Mouse (Mus musculus): Measurements from ENCODE around the gene Ppp5c.

Gene Ppp5c

DNA sequence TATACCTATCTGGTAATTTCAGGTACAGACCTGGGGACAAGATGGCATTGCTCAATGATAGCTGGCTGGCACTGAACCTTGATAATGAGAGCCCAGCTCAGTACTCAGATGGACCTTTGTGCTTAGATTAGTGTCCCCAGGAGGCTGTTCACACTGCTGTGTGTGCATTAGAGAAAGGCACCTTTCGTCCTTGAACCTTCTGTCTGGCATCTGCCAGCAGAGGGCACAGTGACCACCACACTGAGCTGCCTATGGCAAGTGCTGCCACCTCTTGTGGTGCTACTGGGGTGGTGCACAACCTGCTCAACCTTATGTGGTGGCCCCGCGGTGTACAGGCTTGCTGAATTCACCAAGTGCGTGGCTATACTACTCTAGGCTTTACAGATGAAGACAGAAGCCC, 20.4 kb downstream of the Ppp5c start:
- peak; percentile 67; the same call in 1 of the 2 replicates for TF ChIP-seq GATA4 (IDR thresholded peaks at IDR 0.05; ENCODE audit: insufficient replicate concordance, low read length)

DNA sequence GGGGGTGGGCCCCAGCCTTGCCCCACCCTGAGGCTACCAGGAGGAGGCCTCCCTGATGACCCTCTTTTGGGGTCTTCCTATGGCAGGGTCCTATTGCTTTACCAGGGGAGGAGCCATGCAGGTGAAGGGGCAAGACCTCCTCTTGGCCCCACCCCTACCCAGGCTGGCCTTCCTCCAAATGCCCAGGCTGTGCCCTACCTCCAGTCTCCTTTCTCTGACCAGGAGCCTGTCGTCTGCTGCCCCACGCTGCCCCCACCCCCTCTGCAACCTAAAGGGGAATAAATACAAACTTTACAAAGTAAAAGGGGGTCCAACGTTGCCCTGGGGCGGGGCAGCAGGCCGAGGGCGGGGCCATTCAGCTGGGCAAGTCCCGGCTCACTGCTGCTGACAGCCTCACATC, 23.0 kb downstream of the Ppp5c start:
- TF ChIP-seq GATA4 (IDR thresholded peaks at IDR 0.05; ENCODE audit: insufficient replicate concordance, low read length) = no peak

DNA sequence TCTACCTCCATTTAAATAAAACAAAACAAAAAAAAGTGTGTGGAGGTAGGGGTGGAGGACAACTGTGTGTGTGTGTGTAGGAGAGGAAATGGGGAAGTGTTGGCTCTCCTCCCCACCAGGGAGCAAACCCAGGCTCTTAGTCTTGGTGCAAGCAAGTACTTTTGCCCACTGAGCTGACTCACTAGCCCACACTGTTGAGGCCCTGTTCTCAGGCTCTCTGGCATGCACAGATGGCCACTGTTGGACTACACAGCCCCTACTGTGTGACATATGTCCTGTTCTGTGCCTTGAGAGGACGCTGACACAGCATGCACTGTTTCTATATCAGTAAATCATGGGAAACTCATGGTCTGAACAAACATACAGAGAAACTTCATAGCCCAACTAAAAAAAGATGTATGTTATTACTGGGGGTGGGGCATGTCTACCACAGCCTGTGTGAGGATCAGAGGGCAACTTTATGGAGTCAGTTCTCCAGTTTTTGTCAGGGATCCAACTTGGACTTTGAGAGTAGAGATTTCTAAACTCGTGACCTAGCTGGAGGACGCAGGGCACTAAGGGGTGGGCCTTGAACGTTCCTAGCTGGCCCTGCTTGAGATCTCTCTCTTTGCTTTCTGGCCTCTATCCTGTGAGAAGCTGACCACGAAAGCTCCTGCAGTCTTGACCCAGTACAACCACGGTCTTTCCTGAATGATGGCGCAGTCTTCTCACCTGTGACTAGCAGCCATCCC, 24.3 kb downstream of the Ppp5c start:
- TF ChIP-seq GATA4 (IDR thresholded peaks at IDR 0.05; ENCODE audit: insufficient replicate concordance, low read length) = no peak

DNA sequence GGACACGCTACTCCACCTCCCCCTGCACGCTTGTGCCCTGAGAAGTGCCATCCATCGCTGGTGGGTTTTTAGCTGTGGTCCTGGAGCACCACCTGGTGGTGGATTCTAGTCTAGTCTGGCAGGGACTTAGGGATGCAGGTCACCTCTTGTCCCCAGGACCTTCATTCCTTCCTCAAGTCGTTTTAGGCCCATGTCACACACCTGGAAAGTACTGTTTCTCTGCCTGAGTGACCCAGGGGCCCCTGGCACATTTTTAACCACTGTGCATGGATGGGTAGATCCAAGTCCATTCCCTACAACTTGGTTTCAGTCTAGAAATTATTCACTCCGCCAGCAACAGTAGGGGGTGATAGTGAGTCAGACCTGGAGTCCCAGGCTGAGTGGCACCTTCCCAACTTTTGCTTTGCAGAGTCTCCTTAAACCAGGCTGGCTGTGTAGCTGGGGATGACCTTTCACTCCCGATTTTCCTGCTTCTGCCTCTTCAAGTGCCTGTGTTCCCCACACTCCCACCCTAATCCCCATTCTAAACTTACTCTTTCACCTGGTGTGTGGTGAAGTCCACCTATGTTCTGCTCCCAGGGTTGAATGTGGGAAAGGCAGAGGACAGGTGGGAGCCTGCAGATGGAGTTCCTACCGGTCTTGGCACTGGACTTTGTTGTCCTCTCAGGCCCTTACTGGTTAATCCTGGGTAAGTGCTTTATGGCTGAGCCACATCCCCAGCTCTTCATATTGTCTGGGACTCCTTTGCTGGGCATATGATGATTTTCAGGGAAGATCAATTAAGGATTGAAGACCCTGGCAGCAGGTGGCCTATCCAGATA, 25.1 kb downstream of the Ppp5c start:
- no peak for TF ChIP-seq GATA4 (IDR thresholded peaks at IDR 0.05; ENCODE audit: insufficient replicate concordance, low read length)

DNA sequence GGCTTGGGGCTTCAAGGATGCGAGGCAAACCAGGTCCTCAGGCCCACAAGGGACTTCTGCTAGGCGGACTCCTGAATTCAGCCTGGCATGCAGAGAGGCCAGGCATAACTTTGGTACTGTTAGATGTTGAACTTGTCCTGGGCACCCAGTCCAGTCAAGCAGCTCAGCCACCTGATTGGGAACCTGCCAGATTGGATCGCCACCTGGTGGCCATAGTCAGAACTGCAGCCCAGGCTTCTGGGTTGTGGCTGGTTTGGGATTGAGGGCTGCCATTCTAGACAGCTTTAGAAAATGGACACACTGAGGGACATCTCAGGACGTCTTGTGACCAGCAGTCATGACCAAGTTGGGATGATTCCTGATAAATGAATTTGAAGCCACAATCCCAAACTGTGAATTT, 28.1 kb downstream of the Ppp5c start:
- TF ChIP-seq GATA4 (IDR thresholded peaks at IDR 0.05; ENCODE audit: insufficient replicate concordance, low read length) = no peak

DNA sequence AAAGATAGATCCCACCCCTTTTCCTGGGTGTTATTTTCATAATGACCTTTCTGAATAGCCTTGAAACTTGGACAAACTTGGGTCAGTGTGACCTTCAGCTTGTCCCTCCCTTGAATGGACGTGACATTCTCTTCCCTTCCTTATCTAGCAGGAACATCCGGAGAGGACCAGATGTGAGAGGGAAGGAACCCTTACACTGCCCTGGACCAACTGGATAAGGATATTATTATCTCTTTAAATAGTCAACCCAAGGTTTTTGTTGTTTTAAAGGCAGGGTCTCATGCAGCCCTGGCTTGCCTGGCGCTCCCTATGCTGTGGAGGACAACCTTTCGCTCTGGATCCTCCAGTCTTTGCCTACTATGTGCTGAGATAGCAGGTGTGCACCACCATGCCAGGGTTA, 28.5 kb downstream of the Ppp5c start:
- peak; percentile 71; the same call in 1 of the 2 replicates for TF ChIP-seq GATA4 (IDR thresholded peaks at IDR 0.05; ENCODE audit: insufficient replicate concordance, low read length)

DNA sequence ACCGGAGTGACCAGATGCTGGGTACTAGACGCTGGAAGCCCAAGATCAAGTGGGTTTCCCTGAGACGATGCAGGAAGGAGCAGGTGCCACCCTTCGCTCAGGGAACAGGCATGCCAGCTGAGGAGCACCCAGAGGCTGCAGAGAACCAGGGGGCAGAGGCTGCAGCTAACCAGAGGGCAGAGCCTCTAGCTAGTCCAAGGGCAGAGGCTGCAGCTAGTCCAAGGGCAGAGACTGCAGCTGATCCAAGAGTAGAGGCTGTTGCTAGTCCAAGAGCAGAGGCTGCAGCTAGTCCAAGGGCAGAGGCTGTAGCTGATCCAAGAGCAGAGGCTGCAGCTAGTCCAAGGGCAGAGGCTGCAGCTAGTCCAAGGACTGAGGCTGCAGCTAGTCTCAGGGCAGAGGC, 32.4 kb downstream of the Ppp5c start:
- TF ChIP-seq GATA4 (IDR thresholded peaks at IDR 0.05; ENCODE audit: insufficient replicate concordance, low read length) = no peak

DNA sequence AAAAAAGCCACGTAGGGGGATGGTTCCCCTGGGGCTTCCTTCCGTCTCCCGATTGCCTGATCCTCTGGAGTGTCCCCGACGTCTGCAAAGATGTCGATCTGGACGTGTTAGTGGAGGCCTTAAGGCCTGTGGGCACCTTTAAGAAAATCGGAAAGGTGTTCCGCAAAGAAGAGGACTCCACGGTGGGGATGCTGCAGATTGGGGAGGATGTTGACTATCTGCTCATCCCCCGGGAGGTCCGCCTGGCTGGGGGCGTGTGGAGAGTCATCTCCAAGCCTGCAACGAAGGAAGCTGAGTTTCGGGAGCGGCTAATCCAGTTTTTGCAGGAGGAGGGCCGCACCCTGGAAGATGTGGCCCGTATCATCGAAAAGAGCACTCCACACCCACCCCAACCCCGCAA, 33.3 kb downstream of the Ppp5c start:
- TF ChIP-seq GATA4 (IDR thresholded peaks at IDR 0.05; ENCODE audit: insufficient replicate concordance, low read length) = no peak

DNA sequence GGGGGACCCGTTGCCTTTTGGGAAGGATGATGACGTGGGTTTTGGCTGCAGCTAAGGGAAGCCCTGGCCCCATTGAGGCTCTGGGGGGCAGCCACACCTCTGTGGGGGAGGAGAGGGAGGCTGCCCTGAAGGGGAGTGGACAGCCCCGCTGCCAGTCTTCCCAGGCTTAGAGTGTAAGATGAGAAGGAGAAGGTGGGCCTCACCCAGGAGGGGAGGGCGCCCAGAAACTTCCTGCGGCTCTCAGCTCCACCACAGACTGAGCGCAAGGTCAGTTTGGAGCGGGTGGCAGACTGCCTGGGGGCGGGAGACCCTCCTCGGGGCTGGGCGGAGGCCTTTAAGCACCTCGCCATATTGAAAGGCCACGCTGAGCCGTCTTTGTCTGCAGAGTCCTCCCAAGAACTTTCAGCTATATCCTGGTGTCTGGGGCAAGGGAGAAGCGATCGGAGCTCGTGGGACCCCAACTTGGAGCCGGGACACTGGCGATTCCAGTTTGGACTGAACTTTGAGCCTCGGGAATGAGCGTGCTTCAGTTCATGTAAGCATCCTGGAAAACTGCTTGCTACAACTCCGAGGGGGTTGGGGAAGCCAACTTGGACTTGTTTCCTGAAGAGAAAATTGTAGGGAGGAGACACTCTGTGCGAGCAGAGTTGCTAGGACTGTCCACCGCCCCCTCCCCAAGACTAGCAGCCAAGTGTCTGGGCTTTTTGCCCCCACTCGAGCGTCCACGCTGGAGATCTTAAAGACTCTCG, 33.9 kb downstream of the Ppp5c start:
- TF ChIP-seq GATA4 (IDR thresholded peaks at IDR 0.05; ENCODE audit: insufficient replicate concordance, low read length) = no peak

DNA sequence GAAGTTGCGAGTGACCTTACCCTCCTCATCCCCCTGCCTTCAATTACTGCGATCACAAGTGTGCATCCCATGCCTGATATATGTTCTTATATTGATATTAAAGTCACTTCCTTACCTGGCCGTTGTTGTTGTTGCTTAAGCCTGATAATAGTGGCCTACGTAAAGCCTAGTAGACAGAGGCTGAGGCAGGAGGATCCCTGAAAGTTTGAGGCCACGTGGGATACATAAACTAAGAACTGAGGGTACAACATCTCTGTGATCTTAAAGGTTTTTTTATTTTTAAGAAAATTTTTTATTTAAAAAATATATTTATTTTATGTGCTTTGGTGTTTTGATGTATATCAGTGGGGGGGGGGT, 35.3 kb downstream of the Ppp5c start, which contains the start of gene Ccdc8:
Ccdc8 (plus strand) TSS at position 258 of the 357 bp plus-strand sequence.
- no peak for TF ChIP-seq GATA4 (IDR thresholded peaks at IDR 0.05; ENCODE audit: insufficient replicate concordance, low read length)

DNA sequence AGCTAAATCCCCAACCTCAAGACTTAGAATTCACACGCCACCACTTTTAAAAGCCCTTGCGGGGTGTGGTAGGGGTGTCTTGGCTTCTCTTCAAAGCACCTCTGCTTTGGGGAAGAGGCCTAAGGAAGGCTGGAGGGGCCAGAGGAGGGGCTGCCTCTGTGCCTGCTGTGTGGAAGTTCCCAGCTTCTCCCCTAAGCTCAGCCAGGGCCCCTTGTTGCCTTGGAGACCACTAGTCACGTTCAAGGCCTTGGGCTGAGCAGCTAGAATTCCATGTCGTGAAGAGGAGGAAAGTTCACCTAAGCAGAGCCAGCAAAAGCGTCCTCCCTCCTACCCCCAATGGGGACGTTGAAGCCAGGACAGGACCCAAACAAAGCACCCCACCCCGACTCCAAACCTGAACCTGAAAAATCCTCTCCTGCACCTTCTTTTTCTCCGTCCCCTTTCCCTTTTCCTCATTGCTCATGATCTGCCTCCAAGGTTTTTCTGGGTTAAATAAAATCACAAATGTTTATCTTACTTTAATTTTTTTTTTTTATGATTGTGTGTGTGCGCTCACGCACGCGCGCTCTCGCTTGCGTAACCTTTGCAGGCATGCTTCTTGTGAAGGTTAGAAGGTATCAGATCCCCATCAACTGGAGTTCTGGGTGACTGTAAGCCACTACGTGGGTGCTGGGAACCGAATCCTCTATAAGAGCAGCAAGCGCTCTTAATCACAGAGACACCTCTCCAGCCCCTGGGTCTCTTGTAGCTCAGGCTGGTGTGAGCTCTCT, 35.9 kb downstream of the Ppp5c start:
- no peak for TF ChIP-seq GATA4 (IDR thresholded peaks at IDR 0.05; ENCODE audit: insufficient replicate concordance, low read length)

DNA sequence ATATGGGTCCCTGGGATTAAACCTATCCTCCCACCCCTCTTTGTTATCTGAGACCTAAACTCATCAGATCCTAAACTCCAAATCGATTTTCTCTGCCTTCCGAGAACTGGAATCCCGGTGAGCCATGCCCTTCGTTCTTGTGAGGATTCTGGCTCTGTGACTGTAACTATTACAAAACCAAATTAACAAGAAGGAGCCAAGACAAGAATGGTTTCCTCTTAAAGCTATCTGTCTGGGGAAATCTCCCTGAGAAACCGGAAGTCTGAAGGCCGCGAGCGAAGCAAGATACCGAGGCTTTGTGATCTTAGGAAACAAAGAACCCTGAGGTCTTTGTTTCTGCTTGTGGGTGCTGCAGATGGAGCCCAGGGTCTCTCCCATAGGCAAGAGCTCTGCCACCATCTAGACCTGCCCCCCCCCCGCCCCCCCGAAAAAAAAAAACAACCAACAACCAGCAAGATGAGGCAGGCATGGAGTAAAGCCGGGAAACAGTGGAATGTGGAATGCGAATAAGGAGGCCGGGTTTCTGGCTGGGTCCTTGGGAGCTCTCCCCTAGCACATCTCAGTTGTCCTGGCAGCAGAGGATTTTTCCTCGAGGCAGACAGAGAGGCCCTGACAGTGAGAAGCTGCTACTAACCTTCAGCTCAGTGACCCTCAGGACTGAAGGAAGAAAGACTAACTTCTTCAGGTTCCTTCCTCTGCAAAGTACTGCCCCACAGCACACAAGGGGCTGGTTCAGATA, 37.5 kb downstream of the Ppp5c start:
- TF ChIP-seq GATA4 (IDR thresholded peaks at IDR 0.05; ENCODE audit: insufficient replicate concordance, low read length) = peak; percentile 24; the same call in 1 of the 2 replicates

DNA sequence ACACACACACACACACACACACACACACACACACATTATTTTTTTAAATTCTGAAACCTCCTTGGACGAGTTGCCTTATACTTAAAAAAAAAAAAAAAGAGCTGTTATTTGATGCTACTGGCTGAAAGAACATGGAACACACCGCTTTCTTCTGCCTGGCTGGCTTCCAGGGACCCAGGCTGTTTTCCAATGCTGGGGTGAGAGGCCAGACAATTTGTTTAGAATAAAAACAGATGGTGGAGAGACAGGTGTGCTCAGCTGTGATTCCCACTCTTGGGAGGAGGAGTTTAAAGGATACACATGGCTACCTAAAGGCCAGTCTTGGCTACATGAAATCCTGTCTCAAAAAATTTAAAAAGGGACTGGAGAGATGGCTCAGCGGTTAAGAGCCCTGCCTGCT, 39.3 kb downstream of the Ppp5c start:
- no peak for TF ChIP-seq GATA4 (IDR thresholded peaks at IDR 0.05; ENCODE audit: insufficient replicate concordance, low read length)

DNA sequence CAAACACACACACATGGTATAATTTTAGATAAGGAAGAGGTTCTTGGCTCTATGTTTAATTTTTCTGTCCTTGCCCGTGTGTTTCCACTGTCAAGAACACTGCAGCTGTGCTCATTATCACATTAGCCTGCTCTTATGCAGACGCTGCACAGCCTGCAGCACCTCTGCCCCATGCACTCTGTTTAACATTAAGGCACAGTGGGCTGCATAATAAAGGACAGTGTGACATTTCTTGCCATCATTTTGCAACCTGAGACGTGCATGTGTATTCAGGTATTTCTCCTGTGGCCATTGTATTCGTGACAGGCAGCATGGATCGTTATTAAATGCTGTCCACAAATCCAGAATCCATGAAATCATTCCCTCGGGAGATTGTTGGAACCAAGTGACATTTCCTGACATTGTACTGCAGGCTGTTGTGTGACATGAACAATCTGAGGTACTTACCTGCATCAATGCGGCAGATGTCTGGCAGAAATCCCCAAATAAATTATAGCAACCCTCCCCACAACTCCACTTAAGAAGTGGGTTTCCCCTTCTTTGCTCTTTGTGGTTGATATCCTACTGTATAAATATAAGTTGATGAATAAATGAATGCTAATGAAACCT, 40.1 kb downstream of the Ppp5c start:
- no peak for TF ChIP-seq GATA4 (IDR thresholded peaks at IDR 0.05; ENCODE audit: insufficient replicate concordance, low read length)

All from liver, adult (tissue).